Mouse (Mus musculus): ENCODE measurements around the gene Slc10a7. TPM values are rescaled to one million over a fixed set of nuclear protein-coding genes. Genes with fewer than 3 reads are reported as not detected.

Gene Slc10a7
- total RNA-seq, 2 experiments from 2014 or later: 4.3 to 6.1 TPM

- ATAC-seq (replicated peaks; ENCODE audit: low FRiP score, poor library complexity, severe bottlenecking): no peak
Observed at GRCm38 (mm10) chr8:78771256-78771655, 262.1 kb downstream of the Slc10a7 start.

GRCm38 (mm10) chr8:78776816-78777215 is 267.7 kb downstream of the Slc10a7 start:
- no peak for ATAC-seq (replicated peaks; ENCODE audit: low FRiP score, poor library complexity, severe bottlenecking)

Other genes with a start within 250 kb of the Slc10a7 start
- not detected in 2 replicates for gene Pou4f2, start 72.7 kb upstream of the Slc10a7 start, total RNA-seq (2015; ENCODE audit: low replicate concordance)
- gene Pou4f2, start 72.7 kb upstream of the Slc10a7 start, total RNA-seq (2017; ENCODE audit: low replicate concordance): not detected in 2 replicates
- 35.9 and 41.6 TPM in 2 replicates for gene Rbmxl1, start 448 bp upstream of the Slc10a7 start, total RNA-seq (2015; ENCODE audit: low replicate concordance)
- 24.5 and 41.0 TPM in 2 replicates for gene Rbmxl1, start 448 bp upstream of the Slc10a7 start, total RNA-seq (2017; ENCODE audit: low replicate concordance)

Data from erythroblast, adult 5-6 weeks (primary cell).